Mouse (Mus musculus) monocyte, adult 2 months (primary cell): Measurements from ENCODE around the gene Olfr464.
A peak's percentile ranks its signal among the peaks of the same experiment; 100 is the strongest.

Experiments used
- DNase-seq, 2 experiments: peaks; one replicate each; pipeline ENCODE4 v3.0.0; 2022; ENCODE audit warnings: low spot score in 2 of 2, low read depth in 1 of 2

Gene Olfr464

GRCm38 (mm10) chr11:87920966-87921365 lies at the start of gene Olfr464:
Gene Olfr464 (minus strand): TSS chr11:87920967.
- no peak for DNase-seq

- no peak for DNase-seq
Observed at GRCm38 (mm10) chr11:87968356-87969122, 47.8 kb upstream of the Olfr464 start.

- peak in 1 of 2 experiments; percentile 68 for DNase-seq
Observed at GRCm38 (mm10) chr11:87967692-87968289, 47.0 kb upstream of the Olfr464 start.

- DNase-seq, result no peak
Observed at GRCm38 (mm10) chr11:87966214-87966613, 45.4 kb upstream of the Olfr464 start.

GRCm38 (mm10) chr11:87965293-87965692 lies 44.5 kb upstream of the Olfr464 start:
- DNase-seq, result no peak

- no peak for DNase-seq
Observed at GRCm38 (mm10) chr11:87957066-87957465, 36.3 kb upstream of the Olfr464 start.

GRCm38 (mm10) chr11:87955144-87955543 lies 34.4 kb upstream of the Olfr464 start:
- no peak for DNase-seq

- DNase-seq, result no peak
Observed at GRCm38 (mm10) chr11:87949990-87950389, 29.2 kb upstream of the Olfr464 start.

- DNase-seq, result no peak
Observed at GRCm38 (mm10) chr11:87935467-87935866, 14.7 kb upstream of the Olfr464 start.

- DNase-seq, result no peak
Observed at GRCm38 (mm10) chr11:87933731-87934130, 13.0 kb upstream of the Olfr464 start.

GRCm38 (mm10) chr11:87930348-87930747 lies 9.6 kb upstream of the Olfr464 start:
- no peak for DNase-seq

- DNase-seq, result no peak
Observed at GRCm38 (mm10) chr11:87920301-87920700, 466 bp downstream of the Olfr464 start.

GRCm38 (mm10) chr11:87916005-87916404 lies 4.8 kb downstream of the Olfr464 start:
- no peak for DNase-seq

GRCm38 (mm10) chr11:87904331-87904730 lies 16.4 kb downstream of the Olfr464 start:
- DNase-seq, result no peak

- no peak for DNase-seq
Observed at GRCm38 (mm10) chr11:87897287-87897686, 23.5 kb downstream of the Olfr464 start, which contains the start of gene Olfr463. Gene Olfr463 (minus strand): TSS chr11:87897387.

GRCm38 (mm10) chr11:87892168-87892567 lies 28.6 kb downstream of the Olfr464 start, which contains the start of gene Olfr462:
Gene Olfr462 (minus strand): TSS chr11:87892268.
- no peak for DNase-seq

GRCm38 (mm10) chr11:87884856-87885255 lies 35.9 kb downstream of the Olfr464 start:
- DNase-seq, result no peak

- DNase-seq, result no peak
Observed at GRCm38 (mm10) chr11:87883493-87883892, 37.3 kb downstream of the Olfr464 start.

- DNase-seq, result no peak
Observed at GRCm38 (mm10) chr11:87881714-87882113, 39.1 kb downstream of the Olfr464 start.

GRCm38 (mm10) chr11:87879826-87880225 lies 40.9 kb downstream of the Olfr464 start:
- DNase-seq, result no peak

- no peak for DNase-seq
Observed at GRCm38 (mm10) chr11:87875436-87875835, 45.3 kb downstream of the Olfr464 start, which contains the start of gene Epx. Gene Epx (minus strand): TSS chr11:87875536.

- DNase-seq, result no peak
Observed at GRCm38 (mm10) chr11:87871766-87872165, 49.0 kb downstream of the Olfr464 start.
